Mouse (Mus musculus): ENCODE data around the gene Fam71a.

- TF ChIP-seq POLR2A (IDR thresholded peaks at IDR 0.05; ENCODE audit: insufficient read depth, low read depth, low read length) (no peak), CTCF (IDR thresholded peaks at IDR 0.05; ENCODE audit: insufficient read depth, low read depth, low read length) (no peak)
These were observed at the start of gene Fam71a for GRCm38 (mm10) chr1:191164717-191165116.

All from olfactory bulb, adult 2 months (tissue).